Mouse (Mus musculus) urinary bladder, postnatal 25 days (tissue): ENCODE measurements around the gene Bfsp2.
A peak's percentile ranks its signal among the peaks of the same experiment; 100 is the strongest.
"Not testable (repeated sequence)": the region's sequence is repeated elsewhere in the genome, so short reads cannot be mapped to it uniquely, and the experiment has no call there.

ENCODE experiments used
- DNase-seq: peaks from one replicate; pipeline ENCODE4 v3.0.0; 2022; ENCODE audit warnings: low spot score

Bfsp2 gene

GRCm38 (mm10) chr9:103430431-103431220 is 49.6 kb downstream of the Bfsp2 start:
- DNase-seq: no peak

- peak; percentile 9 for DNase-seq
Measured at GRCm38 (mm10) chr9:103426425-103426824, 53.8 kb downstream of the Bfsp2 start.

- DNase-seq: no peak
Measured at GRCm38 (mm10) chr9:103424869-103425268, 55.4 kb downstream of the Bfsp2 start.

- DNase-seq: no peak
Measured at GRCm38 (mm10) chr9:103423951-103424350, 56.3 kb downstream of the Bfsp2 start.

- no peak for DNase-seq
Measured at GRCm38 (mm10) chr9:103423384-103423783, 56.8 kb downstream of the Bfsp2 start.

GRCm38 (mm10) chr9:103422847-103423246 is 57.4 kb downstream of the Bfsp2 start:
- no peak for DNase-seq

DNA sequence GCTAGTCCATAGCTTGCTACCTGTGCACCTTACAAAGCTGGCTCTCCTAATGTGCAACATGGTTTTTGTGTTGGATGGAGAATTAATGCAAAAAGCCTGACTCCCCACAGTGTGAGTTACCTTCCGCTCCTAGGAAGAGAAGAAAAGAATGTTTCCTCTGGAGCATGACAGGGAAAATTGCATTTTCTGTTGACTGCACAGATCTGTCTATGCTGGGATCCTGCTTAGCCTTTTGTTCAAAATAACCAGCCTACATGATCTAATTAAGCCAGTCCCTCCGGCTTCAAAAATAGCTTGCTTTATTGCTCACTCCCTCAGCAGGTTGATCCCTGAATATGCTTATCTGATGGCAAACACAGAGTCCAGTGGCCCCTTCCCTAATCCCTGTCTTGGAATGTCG is 59.4 kb downstream of the Bfsp2 start:
- DNase-seq: no peak

- DNase-seq: no peak
Measured at GRCm38 (mm10) chr9:103418786-103419185, 61.4 kb downstream of the Bfsp2 start.

- DNase-seq: not testable (repeated sequence)
Measured at GRCm38 (mm10) chr9:103418267-103418666, 62.0 kb downstream of the Bfsp2 start.

GRCm38 (mm10) chr9:103413457-103413856 is 66.8 kb downstream of the Bfsp2 start:
- no peak for DNase-seq

- no peak for DNase-seq
Measured at GRCm38 (mm10) chr9:103409119-103409518, 71.1 kb downstream of the Bfsp2 start.

DNA sequence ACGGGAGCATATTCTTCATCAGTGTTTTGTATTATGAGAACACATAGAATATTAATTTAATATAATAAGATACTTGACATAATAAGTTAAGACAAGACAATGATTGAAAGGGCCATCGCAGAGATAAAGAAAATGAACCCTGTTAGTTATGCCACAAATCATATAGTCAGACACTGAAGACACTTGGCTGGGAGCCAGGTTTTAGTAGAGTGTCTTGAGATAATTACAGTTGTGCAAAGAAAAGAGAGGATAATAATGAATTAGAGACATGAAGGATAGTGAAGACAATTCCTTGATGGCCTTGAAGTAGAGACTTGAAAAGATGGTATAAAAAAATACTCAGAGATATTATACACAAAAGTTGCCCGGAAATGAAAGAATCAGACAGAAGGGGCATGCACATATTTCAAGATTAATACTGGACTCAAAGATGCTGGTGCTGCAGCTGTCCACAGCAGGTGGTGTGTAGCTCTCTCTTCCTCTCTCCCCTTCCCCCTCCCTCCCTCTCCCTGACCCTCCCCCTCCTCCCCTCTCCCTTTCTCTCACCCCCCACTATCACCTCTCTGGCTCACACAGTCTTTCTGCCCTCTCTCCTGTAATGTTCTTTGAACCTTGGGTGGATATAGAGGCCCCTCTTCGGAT is 72.0 kb downstream of the Bfsp2 start:
- DNase-seq: no peak

DNA sequence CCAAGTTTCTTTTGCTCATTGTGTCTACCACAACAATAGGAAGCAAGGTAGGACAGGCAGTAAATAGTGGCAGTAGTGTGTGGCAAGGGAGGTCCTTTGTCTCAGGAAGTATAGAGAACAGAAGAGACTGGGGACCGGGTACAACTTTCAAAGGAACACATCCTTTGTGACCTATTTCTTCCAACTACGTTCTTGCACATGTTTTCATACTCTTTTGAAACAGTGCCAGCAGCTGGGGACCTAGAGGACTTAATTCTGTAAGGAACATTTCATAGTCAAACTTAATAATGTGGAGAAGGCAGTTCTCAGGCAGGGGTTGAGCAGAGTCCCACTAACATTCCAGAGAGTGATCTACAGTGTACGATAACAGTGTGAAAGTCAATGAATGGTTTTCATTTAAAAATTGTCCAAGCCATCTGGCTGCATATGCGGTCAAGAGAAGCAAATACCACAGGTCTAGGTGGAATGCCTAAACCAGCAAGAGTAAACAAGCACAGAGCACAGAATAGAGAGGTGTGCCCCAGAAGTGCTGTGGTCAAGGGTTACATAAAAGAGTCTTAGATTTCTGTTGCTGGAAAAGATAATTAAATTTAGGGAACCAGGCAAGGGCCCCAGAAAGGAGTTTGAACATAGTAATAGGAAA is 76.8 kb downstream of the Bfsp2 start:
- DNase-seq: no peak

- no peak for DNase-seq
Measured at GRCm38 (mm10) chr9:103398509-103399157, 81.6 kb downstream of the Bfsp2 start.

GRCm38 (mm10) chr9:103393256-103393655 is 87.0 kb downstream of the Bfsp2 start:
- no peak for DNase-seq

DNA sequence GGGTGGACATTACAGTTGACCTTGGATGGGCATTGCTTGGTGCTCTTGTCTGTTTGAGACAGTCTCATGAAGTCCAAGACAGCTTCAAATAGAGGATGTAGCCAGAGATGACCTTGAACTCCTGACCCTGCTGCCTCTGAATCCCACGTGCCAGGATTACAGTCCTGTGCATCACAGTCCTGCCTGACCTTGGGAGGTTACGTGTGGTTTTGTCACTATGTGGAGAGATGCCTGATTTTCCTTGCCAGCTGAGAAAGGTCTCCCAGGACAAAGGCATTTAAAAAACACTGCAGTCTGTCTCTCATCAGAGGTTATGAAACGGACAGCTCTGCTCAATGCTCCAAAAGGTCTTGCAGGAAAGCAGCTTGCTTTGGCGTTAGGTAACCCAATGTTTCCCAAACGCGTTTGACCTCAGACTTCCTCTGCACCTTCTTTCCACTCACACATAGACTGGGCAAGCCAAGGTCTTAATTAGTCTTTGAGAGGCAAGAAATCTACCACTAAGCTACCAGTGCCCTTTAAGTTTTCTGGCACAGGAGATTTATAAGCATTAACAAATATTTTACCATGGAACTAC is 88.3 kb downstream of the Bfsp2 start:
- DNase-seq: no peak

GRCm38 (mm10) chr9:103389261-103389660 is 91.0 kb downstream of the Bfsp2 start:
- DNase-seq: no peak

- no peak for DNase-seq
Measured at GRCm38 (mm10) chr9:103387011-103387653, 93.1 kb downstream of the Bfsp2 start.

- no peak for DNase-seq
Measured at GRCm38 (mm10) chr9:103386573-103386972, 93.6 kb downstream of the Bfsp2 start.

DNA sequence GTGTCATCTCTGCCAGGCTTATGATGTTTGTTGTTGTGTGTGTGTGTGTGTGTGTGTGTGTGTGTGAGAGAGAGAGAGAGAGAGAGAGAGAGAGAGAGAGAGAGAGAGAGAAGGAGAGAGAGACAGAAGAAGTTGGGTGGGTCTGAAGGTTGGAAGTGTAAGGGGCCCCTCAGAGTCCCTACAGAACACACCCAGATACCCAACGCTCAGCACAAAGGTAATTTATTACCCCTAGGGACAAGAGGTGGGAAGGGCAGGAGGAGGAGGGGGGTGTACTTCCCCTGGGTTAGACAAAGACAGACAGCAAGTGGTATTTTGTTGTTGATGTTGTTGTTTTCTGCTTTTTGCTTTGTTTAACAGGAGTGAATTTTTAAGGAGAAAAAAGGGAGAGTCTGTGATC is 94.6 kb downstream of the Bfsp2 start:
- DNase-seq: no peak

- no peak for DNase-seq
Measured at GRCm38 (mm10) chr9:103384141-103384796, 96.0 kb downstream of the Bfsp2 start.
